Mouse (Mus musculus): ENCODE results near the gene Tpp2. TPM values are rescaled to one million over a fixed set of nuclear protein-coding genes. Genes with fewer than 3 reads are reported as not detected.
"Not testable (repeated sequence)": the region's sequence is repeated elsewhere in the genome, so short reads cannot be mapped to it uniquely, and the experiment has no call there.

Tpp2 gene
- 66.2 and 66.4 TPM in 2 replicates for polyA plus RNA-seq (2015; fragmentation: Nextera tagmentation; extraction: Ambion mirVana)

DNA sequence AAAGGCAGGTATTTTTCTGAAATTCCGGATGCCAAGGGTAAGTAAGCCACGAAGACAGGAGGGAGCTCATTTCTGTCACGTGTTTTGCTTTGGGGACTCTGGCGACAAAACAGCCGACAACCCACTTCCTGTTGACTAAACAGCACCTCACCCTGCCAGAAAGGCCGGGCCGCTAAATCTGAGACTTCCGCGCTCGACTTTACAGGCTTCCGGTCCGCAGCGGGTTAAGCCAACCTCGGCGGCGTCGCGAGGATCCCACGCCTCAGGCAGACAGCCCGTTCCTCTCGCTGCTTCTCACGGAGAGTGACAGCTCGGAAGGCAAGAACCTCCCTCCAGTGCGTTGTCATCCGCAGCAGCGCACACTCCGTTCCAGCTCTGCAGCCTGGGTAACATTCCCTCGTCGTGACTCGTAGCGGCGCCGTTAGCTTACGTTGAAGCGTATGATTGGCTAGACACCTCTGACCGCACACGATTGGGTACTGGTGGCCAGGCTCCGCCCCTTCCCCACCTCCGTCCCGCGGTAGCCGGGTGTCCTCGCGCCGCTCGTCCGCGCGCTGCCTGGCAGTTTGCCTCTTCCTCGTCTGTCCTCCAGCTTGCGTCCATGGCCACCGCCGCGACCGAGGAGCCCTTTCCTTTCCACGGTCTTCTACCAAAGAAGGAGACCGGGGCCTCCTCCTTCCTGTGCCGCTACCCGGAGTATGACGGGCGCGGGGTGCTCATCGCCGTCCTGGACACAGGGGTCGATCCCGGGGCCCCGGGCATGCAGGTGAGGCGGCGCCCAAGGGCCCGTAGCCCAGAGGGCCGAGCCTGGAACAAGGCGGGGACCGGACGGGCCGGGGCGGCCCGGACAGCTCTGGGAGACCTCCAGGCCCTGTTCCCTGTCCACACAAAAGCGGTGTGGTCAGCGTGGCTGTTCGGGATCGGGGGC lies at the start of gene Tpp2:
Gene Tpp2, plus strand, starts transcription at position 160 of the 928 bp plus-strand sequence.
- Histone ChIP-seq H3K27me3 (no peaks in the 10 kb centered on the region), H3K9ac (peak within 1 kb of the TSS; percentile 99), H3K4me2 (peak within 1 kb of the TSS; percentile 63), H3K9me3 (no peaks in the 10 kb centered on the region), H3K4me1 (replicated peaks) (peaks cover 20% of the 10 kb centered on the region), H3K27ac (peak within 1 kb of the TSS; percentile 92), H3K4me3 (peak within 1 kb of the TSS; percentile 97), H3K36me3 (no peaks in the 10 kb centered on the region)
- peak; percentile 100 for ATAC-seq (ENCODE audit: low FRiP score)
- under 1% methylated on average over 80 of the region's 81 CpGs for WGBS

DNA sequence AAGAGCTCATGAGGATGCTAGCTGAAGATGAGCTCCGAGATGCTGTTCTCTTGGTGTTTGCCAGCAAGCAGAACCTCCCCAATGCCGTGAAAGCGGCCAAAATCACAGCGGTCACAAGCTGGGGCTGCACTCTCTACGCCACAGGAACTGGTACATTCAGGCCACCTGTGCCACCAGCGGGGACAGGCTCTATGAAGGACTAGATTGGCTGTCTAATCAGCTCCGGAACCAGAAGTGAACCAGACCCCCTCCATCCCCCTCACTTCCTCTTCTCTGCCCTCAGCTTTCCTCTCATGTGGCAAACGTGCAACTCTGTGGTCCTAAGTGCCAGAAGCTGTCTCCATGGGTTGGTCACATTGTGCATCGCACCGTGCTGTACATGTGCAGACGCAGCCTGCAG lies 45.1 kb upstream of the Tpp2 start:
- not testable (repeated sequence) for H3K4me3 ChIP-seq; H3K9ac ChIP-seq; H3K9me3 ChIP-seq; H3K27ac ChIP-seq; ATAC-seq (ENCODE audit: low FRiP score); H3K36me3 ChIP-seq; H3K4me1 ChIP-seq (replicated peaks); H3K27me3 ChIP-seq; H3K4me2 ChIP-seq
- 86% methylated on average over 11 of the region's 11 CpGs for WGBS

DNA sequence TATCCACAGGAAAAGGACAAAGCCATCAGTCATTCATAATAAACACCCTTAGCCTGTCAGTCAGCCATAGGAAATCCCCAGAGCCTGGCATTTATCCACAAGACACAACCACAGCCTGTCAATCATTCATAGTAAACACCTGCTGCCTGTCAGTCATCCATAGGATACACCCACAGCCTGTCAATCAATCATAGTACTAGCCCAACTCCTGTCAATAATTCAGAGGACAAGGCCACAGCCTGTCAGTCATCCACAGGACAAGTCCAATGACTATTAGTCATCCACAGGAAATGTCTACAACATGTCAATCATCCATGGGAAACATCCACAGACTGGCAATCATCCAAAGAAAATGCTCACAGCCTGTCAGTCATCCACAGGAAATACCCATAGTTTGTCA lies 37.7 kb upstream of the Tpp2 start:
- no peak overlapping the region for H3K27ac ChIP-seq
- H3K9me3 ChIP-seq, result no peaks in the 10 kb centered on the region
- no peaks in the 10 kb centered on the region for H3K27me3 ChIP-seq
- ATAC-seq (ENCODE audit: low FRiP score), result no peak
- no peaks in the 10 kb centered on the region for H3K36me3 ChIP-seq
- H3K9ac ChIP-seq, result no peak overlapping the region
- no peak overlapping the region for H3K4me3 ChIP-seq
- peaks cover 11% of the 10 kb centered on the region for H3K4me1 ChIP-seq (replicated peaks)
- H3K4me2 ChIP-seq, result no peak overlapping the region

DNA sequence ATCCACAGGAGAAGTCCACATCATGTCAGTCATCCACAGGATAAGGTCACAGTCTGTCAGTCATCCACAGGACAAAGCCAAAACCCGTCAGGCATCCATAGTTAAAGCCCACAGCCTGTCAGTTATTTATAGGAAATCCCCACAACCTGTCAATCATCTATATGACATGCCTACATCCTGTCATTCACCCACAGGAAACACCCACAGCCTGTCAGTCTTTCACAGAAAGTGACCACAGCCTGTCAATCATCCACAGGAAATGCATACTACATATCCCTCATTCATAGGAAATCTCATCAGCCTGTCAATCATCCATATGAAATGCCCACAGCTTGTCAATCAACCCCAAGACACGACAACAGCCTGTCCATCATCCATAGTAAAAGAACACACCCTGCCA lies 36.3 kb upstream of the Tpp2 start:
- Histone ChIP-seq H3K4me3 (no peak overlapping the region), H3K4me1 (replicated peaks) (peaks cover 11% of the 10 kb centered on the region), H3K27ac (no peak overlapping the region), H3K27me3 (no peaks in the 10 kb centered on the region), H3K9ac (no peak overlapping the region), H3K9me3 (no peaks in the 10 kb centered on the region), H3K4me2 (no peak overlapping the region), H3K36me3 (no peaks in the 10 kb centered on the region)
- 86% methylated on average over 2 of the region's 2 CpGs for WGBS
- ATAC-seq (ENCODE audit: low FRiP score), result no peak

DNA sequence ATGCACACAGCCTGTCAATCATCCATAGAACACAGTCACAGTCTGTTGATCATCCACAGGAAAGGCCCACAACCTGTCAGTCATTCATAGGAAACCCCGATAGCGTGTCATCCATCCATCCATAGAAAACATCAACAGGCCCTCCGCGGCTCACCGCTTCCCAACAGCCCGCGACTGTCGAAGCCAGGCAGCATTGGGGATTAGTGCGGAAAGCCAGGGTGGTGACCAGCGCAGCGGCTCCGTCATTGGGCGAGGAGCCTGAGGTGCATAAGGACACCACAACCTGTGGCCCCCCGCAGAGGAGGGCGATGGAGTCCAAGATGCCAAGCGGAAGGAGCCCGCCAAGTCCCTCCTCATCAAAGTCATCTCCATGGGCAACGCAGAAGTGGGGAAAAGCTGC lies 35.5 kb upstream of the Tpp2 start:
- peaks cover 11% of the 10 kb centered on the region for H3K4me1 ChIP-seq (replicated peaks)
- no peak overlapping the region for H3K27ac ChIP-seq
- H3K27me3 ChIP-seq, result no peaks in the 10 kb centered on the region
- no peak overlapping the region for H3K4me2 ChIP-seq
- no peak overlapping the region for H3K4me3 ChIP-seq
- no peak for ATAC-seq (ENCODE audit: low FRiP score)
- no peak overlapping the region for H3K9ac ChIP-seq
- no peaks in the 10 kb centered on the region for H3K9me3 ChIP-seq
- no peaks in the 10 kb centered on the region for H3K36me3 ChIP-seq
- 85% methylated on average over 18 of the region's 18 CpGs for WGBS

DNA sequence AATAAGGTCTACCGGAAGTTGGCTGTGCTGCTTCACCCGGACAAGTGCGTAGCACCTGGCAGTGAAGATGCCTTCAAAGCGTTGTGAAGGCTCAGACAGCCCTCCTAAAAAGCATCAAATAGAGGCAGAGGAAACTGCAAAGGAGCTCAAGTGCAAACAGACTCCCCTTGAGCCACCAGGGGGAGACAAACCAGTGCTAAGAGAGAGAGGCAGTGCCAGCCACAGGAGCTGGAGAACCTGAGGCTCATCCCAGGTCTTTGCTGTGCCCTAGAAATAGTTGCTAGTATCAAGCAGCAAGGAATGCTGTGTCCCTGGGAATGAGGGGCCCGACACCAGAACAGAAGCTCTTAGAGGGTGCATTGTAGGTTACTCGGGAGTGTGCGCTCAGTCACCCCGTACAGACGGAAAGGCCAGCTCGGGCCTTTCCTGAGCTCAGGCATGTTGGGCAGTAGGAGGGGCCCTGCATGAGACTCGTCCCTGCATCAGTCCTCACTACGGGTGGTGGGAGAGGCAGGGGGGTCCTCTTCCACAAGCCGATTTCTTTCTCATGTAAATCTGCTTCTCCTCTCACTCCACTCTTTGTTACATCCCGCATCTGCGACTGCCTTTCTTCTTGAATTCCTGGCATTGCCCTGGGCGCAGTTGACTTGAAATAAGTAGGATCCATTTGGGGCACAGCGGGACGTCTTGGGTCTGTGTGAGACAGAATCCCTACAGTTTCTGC lies 34.3 kb upstream of the Tpp2 start:
- no peak overlapping the region for H3K27ac ChIP-seq
- peak overlapping the region; percentile 64 for H3K4me2 ChIP-seq
- H3K9ac ChIP-seq, result peak overlapping the region; percentile 76
- 11% methylated on average over 18 of the region's 18 CpGs for WGBS
- H3K4me3 ChIP-seq, result peak overlapping the region; percentile 38
- ATAC-seq (ENCODE audit: low FRiP score), result peak; percentile 89
- H3K9me3 ChIP-seq, result no peaks in the 10 kb centered on the region
- H3K27me3 ChIP-seq, result no peaks in the 10 kb centered on the region
- no peaks in the 10 kb centered on the region for H3K36me3 ChIP-seq
- peaks cover 11% of the 10 kb centered on the region for H3K4me1 ChIP-seq (replicated peaks)

DNA sequence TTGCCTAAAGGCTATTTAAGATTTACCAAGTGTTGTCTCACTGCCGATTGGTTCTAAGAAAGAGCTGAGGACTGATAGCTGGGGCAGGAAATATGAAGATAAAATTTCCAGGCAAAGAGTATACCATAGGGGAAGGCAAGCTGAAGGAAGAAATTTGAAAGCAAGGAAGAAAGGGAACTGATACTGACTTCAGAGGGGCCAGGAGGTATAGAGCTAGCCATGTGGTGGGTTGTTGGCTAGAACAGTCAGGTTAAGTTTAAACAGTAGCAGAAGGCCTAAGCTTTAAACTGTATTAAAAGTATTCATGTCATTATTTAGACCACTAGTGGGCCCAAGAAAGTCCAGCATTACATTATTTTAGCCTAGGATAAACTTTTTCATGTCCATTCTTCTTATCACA lies 31.0 kb upstream of the Tpp2 start:
- no peak for ATAC-seq (ENCODE audit: low FRiP score)
- no peaks in the 10 kb centered on the region for H3K27me3 ChIP-seq
- 98% methylated on average over 1 of the region's 1 CpGs for WGBS

DNA sequence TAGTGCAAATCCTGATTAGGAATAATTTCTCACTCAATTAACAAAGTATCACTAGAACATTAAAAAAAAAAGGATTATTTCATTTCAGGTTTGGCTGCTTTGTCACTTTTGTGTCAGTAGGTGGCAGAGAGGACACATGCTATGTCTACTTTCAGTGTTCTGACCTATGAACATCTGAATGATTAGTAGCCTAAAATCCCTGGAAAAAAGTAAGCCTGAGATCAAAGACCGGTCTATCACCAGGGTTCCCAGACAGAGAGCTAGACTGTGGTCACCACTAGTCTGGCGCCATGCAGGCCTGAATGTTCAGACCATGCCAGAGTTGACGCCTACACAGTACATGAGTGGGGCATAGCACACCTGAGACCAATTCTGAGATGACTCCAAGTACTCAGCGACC lies 30.6 kb upstream of the Tpp2 start:
- Histone ChIP-seq H3K27me3 (no peaks in the 10 kb centered on the region), H3K9ac (no peak overlapping the region), H3K4me2 (no peak overlapping the region), H3K4me3 (no peak overlapping the region), H3K36me3 (no peaks in the 10 kb centered on the region), H3K4me1 (replicated peaks) (peaks cover 11% of the 10 kb centered on the region), H3K9me3 (no peaks in the 10 kb centered on the region), H3K27ac (no peak overlapping the region)
- 79% methylated on average over 4 of the region's 4 CpGs for WGBS
- ATAC-seq (ENCODE audit: low FRiP score), result no peak

More for the DNA sequence above, 31.0 kb upstream of the Tpp2 start:
- Histone ChIP-seq H3K9me3 (no peaks in the 10 kb centered on the region), H3K9ac (no peak overlapping the region), H3K36me3 (no peaks in the 10 kb centered on the region), H3K4me2 (no peak overlapping the region), H3K27ac (no peak overlapping the region), H3K4me3 (no peak overlapping the region), H3K4me1 (replicated peaks) (peaks cover 11% of the 10 kb centered on the region)

DNA sequence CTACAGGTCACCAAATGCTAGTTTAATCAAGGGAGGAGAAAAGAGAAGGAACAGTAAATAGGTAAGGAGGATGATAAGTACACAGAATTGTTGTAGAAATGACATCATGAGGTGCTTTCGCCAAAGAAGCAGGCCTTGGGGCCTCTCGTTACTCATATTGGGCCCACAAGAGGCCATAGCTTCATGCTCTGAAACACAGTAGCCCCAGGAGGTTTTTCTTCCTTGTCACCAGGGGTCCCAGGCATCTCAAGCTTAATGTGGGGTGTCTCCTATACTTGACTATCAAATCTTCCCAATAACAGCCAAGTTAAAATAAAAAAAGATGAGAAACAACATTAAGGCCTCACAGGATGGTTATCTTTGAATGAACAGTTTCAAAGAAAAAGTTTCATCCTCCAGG lies 18.0 kb upstream of the Tpp2 start:
- H3K4me1 ChIP-seq (replicated peaks), result no peaks in the 10 kb centered on the region
- no peak overlapping the region for H3K9ac ChIP-seq
- no peak overlapping the region for H3K4me3 ChIP-seq
- no peak overlapping the region for H3K27ac ChIP-seq
- WGBS, result 58% methylated on average over 2 of the region's 2 CpGs
- ATAC-seq (ENCODE audit: low FRiP score), result no peak
- no peaks in the 10 kb centered on the region for H3K36me3 ChIP-seq
- no peaks in the 10 kb centered on the region for H3K9me3 ChIP-seq
- H3K4me2 ChIP-seq, result no peak overlapping the region
- H3K27me3 ChIP-seq, result no peaks in the 10 kb centered on the region

DNA sequence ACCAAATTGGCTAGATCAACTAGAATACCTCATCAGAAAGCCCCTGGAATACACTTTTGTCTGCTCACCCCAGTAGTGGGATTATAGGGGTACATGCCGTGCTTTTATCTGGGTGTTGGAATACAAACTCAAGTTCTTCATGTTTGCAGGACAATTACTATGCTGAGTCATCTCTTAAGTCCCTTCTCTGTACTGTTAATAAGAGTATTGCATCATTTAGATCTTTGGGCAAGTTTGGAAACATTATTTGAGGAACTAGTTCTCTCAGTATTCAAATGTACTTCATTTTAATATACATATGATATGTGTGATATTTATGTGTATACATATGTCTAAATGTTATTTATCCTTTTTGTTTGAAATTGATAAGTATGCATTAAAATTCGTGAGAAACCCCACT lies 16.6 kb upstream of the Tpp2 start:
- H3K4me2 ChIP-seq, result no peak overlapping the region
- H3K4me3 ChIP-seq, result no peak overlapping the region
- WGBS, result 54% methylated on average over 2 of the region's 2 CpGs
- H3K27me3 ChIP-seq, result no peaks in the 10 kb centered on the region
- H3K36me3 ChIP-seq, result no peaks in the 10 kb centered on the region
- ATAC-seq (ENCODE audit: low FRiP score), result no peak
- no peaks in the 10 kb centered on the region for H3K4me1 ChIP-seq (replicated peaks)
- no peaks in the 10 kb centered on the region for H3K9me3 ChIP-seq
- no peak overlapping the region for H3K9ac ChIP-seq
- H3K27ac ChIP-seq, result no peak overlapping the region

DNA sequence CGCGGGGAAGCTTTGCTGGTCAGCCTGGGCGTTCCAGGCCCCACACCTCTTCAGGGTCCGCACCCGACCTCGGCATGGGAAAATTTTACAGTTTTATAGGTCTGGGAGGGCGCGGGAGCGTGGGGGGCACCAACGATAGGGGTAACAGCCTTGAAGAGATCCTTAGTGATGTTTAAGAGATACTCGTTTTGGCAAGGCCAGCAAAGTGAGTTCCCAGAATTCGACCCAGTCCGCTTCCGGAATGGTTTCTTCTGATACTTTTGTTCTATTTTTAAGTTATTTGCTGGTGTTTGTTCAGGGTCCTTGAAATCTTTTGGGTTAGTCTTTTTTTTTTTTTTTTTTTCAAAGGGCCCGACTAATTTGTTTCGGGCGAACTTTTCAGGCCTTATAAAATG lies 966 bp downstream of the Tpp2 start:
- H3K4me1 ChIP-seq (replicated peaks), result peaks cover 20% of the 10 kb centered on the region
- H3K4me2 ChIP-seq, result peak overlapping the region; percentile 63
- peak overlapping the region; percentile 97 for H3K4me3 ChIP-seq
- ATAC-seq (ENCODE audit: low FRiP score), result no peak
- 2% methylated on average over 17 of the region's 17 CpGs for WGBS
- no peaks in the 10 kb centered on the region for H3K27me3 ChIP-seq
- peak overlapping the region; percentile 92 for H3K27ac ChIP-seq
- no peaks in the 10 kb centered on the region for H3K36me3 ChIP-seq
- H3K9ac ChIP-seq, result peak overlapping the region; percentile 99
- H3K9me3 ChIP-seq, result no peaks in the 10 kb centered on the region

DNA sequence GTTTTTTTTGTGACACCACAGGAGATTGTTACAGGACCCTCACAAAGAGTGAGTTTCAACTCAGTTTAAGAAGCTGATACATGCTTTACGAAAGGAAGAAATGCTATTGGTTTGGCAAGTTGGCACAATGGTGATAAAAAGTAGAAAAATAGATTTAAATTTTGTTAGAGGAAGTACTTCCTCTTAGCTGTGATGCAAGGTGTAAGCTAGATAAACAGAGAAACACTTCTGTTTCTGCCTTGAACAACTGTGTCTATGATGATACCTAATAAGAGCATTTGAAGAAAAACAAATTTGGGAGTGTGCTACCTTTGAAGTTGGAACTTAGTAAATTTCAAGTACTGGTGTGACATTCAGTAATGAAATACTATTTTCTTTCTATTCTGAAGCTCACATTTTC lies 5.9 kb downstream of the Tpp2 start:
- WGBS, result 90% methylated on average over 1 of the region's 1 CpGs
- Histone ChIP-seq H3K4me2 (no peak overlapping the region), H3K27ac (no peak overlapping the region), H3K4me1 (replicated peaks) (peaks cover 17% of the 10 kb centered on the region), H3K9ac (no peak overlapping the region), H3K9me3 (no peaks in the 10 kb centered on the region), H3K36me3 (peaks cover 21% of the 10 kb centered on the region), H3K4me3 (no peak overlapping the region), H3K27me3 (no peaks in the 10 kb centered on the region)
- no peak for ATAC-seq (ENCODE audit: low FRiP score)

All from hindbrain, embryonic 13.5 days (tissue).